In genomic region chr1:21033792-21034119, GRCm38 (mm10) we compare ENCODE assay signal across 30 mouse cellular contexts. TPM values are rescaled to one million over a fixed set of nuclear protein-coding genes. Genes with fewer than 3 reads are reported as not detected.
DNase-seq lines count a peak whose midpoint lies in the region; ATAC-seq and TF ChIP-seq lines count a peak whose summit lies in the region.
"Had no signal": no experiment of that assay in that cellular context is flagged by ENCODE, and none has a peak within 500 bp of the region (broad histone marks: within the 10 kb centered on the region; RNA-seq: fewer than 3 reads in every experiment).

No protein-coding gene starts in this region.

- no peak overlapping the region for H3K9ac ChIP-seq in embryonic facial prominence, embryonic 11.5 days (replicated peaks; ENCODE audit: low read length)
- no peak overlapping the region for H3K9ac ChIP-seq in limb, embryonic 11.5 days (ENCODE audit: low read length)
- no peak overlapping the region for H3K9ac ChIP-seq in limb, embryonic 14.5 days (ENCODE audit: low read depth, low read length, severe bottlenecking)
- H3K9ac ChIP-seq: embryonic facial prominence, embryonic 13.5 days; heart, embryonic 13.5 days; limb, embryonic 15.5 days; liver, embryonic 13.5 days had no signal

- 0 out of 2 replicates have a peak, but pooled peaks have one; percentile 44 for ATAC-seq in embryonic facial prominence, embryonic 11.5 days (replicated peaks; ENCODE audit: insufficient number of reproducible peaks, low FRiP score, low TSS enrichment, low read depth)
- ATAC-seq in limb, embryonic 11.5 days (ENCODE audit: insufficient number of reproducible peaks, low FRiP score, low TSS enrichment, low read depth), result 0 out of 2 replicates have a peak, but pooled peaks have one; percentile 52
- ATAC-seq in limb, embryonic 14.5 days (ENCODE audit: low FRiP score, low read depth), result peak; percentile 25; the same call in 1 of the 2 replicates
- ATAC-seq: forebrain, embryonic 16.5 days; lung, postnatal 0 days had no signal

- DNase-seq in embryonic facial prominence, embryonic 11.5 days (ENCODE audit: low spot score), result peak; percentile 32
- DNase-seq in embryonic facial prominence, embryonic 10.5 days (ENCODE audit: low spot score), result no peak
- no peak for DNase-seq in limb, embryonic 11.5 days (ENCODE audit: low spot score)
- DNase-seq in limb, embryonic 10.5 days (ENCODE audit: low spot score), result no peak
- DNase-seq in hindlimb bud, embryonic 11.5 days (ENCODE audit: extremely low spot score, low read depth, low spot score), result peak; percentile 3
- DNase-seq in limb, embryonic 14.5 days (ENCODE audit: low spot score), result no peak
- no peak for DNase-seq in left cerebral cortex, adult 2 months (ENCODE audit: extremely low spot score in 1 of 2, low spot score in 2 of 2)
- DNase-seq in heart, postnatal 25 days (ENCODE audit: low spot score), result no peak
- DNase-seq: adrenal gland, postnatal 14 days; cerebellum, adult 11-12 months; cerebellum, adult 9-11 months; heart, postnatal 10 days; kidney, adult 18-20 months; kidney, postnatal 36 days; liver, embryonic 13.5 days; lung, adult 18-20 months; lung, postnatal 4 days; midbrain, embryonic 14.5 days; right cerebral cortex, adult 18-20 months; spleen, adult 18-20 months; thymus, adult 18-20 months; thymus, postnatal 25 days had no signal

- no peak overlapping the region for H3K27ac ChIP-seq in embryonic facial prominence, embryonic 11.5 days (replicated peaks; ENCODE audit: low read depth, low read length)
- no peak overlapping the region for H3K27ac ChIP-seq in embryonic facial prominence, embryonic 10.5 days (replicated peaks)
- no peak overlapping the region for H3K27ac ChIP-seq in limb, embryonic 11.5 days (replicated peaks; ENCODE audit: low read depth, low read length)
- H3K27ac ChIP-seq in limb, embryonic 10.5 days, result no peak overlapping the region
- H3K27ac ChIP-seq in limb, embryonic 14.5 days (replicated peaks; ENCODE audit: low read depth, low read length), result no peak overlapping the region
- no peak overlapping the region for H3K27ac ChIP-seq in left cerebral cortex, adult 2 months
- H3K27ac ChIP-seq: embryonic facial prominence, embryonic 13.5 days; heart, embryonic 13.5 days; layer of hippocampus, adult 2 months; limb, embryonic 15.5 days; liver, embryonic 13.5 days; stomach, postnatal 0 days had no signal

- H3K4me2 ChIP-seq in embryonic facial prominence, embryonic 11.5 days (ENCODE audit: low read depth, low read length), result no peak overlapping the region
- no peak overlapping the region for H3K4me2 ChIP-seq in limb, embryonic 11.5 days (ENCODE audit: low read depth, severe bottlenecking)
- H3K4me2 ChIP-seq in limb, embryonic 14.5 days (replicated peaks; ENCODE audit: low read depth, low read length, severe bottlenecking), result no peak overlapping the region
- H3K4me2 ChIP-seq: embryonic facial prominence, embryonic 13.5 days; heart, embryonic 13.5 days; limb, embryonic 15.5 days; liver, embryonic 13.5 days had no signal

- no peak overlapping the region for H3K4me3 ChIP-seq in embryonic facial prominence, embryonic 11.5 days (ENCODE audit: low read depth, low read length)
- no peak overlapping the region for H3K4me3 ChIP-seq in embryonic facial prominence, embryonic 10.5 days
- no peak overlapping the region for H3K4me3 ChIP-seq in limb, embryonic 11.5 days (ENCODE audit: low read depth, low read length)
- H3K4me3 ChIP-seq in limb, embryonic 10.5 days, result no peak overlapping the region
- H3K4me3 ChIP-seq in limb, embryonic 14.5 days (replicated peaks; ENCODE audit: low read length), result no peak overlapping the region
- H3K4me3 ChIP-seq in left cerebral cortex, adult 2 months, result no peak overlapping the region
- H3K4me3 ChIP-seq: embryonic facial prominence, embryonic 13.5 days; heart, embryonic 13.5 days; layer of hippocampus, adult 2 months; limb, embryonic 15.5 days; liver, embryonic 13.5 days; megakaryocyte, embryonic 14.5 days had no signal

- TF ChIP-seq POLR2A in limb, embryonic 14.5 days (IDR thresholded peaks at IDR 0.05; ENCODE audit: borderline replicate concordance, extremely low read depth, insufficient read depth, insufficient read length), result no peak

- H3K36me3 ChIP-seq in embryonic facial prominence, embryonic 11.5 days (replicated peaks; ENCODE audit: control insufficient read depth, insufficient read depth, low read depth, low read length), result no peaks in the 10 kb centered on the region
- H3K36me3 ChIP-seq in embryonic facial prominence, embryonic 10.5 days (replicated peaks), result peaks cover 20% of the 10 kb centered on the region
- no peaks in the 10 kb centered on the region for H3K36me3 ChIP-seq in limb, embryonic 11.5 days (ENCODE audit: control insufficient read depth, insufficient read depth, low read length)
- 0 out of 2 replicates have a peak, but pooled peaks cover 7% of the 10 kb centered on the region for H3K36me3 ChIP-seq in limb, embryonic 10.5 days
- peaks cover 20% of the 10 kb centered on the region; the same call in 1 of the 2 replicates for H3K36me3 ChIP-seq in limb, embryonic 14.5 days (ENCODE audit: control insufficient read depth, insufficient read depth, low read length)
- H3K36me3 ChIP-seq: liver, embryonic 13.5 days had no signal

- H3K27me3 ChIP-seq in embryonic facial prominence, embryonic 11.5 days (ENCODE audit: control insufficient read depth, insufficient read depth, low read length), result no peaks in the 10 kb centered on the region
- H3K27me3 ChIP-seq in embryonic facial prominence, embryonic 10.5 days (replicated peaks; ENCODE audit: low read depth, poor library complexity, severe bottlenecking), result no peaks in the 10 kb centered on the region
- no peaks in the 10 kb centered on the region for H3K27me3 ChIP-seq in limb, embryonic 11.5 days (ENCODE audit: control insufficient read depth, insufficient read depth, low read length)
- H3K27me3 ChIP-seq in limb, embryonic 10.5 days (ENCODE audit: low read depth, poor library complexity, severe bottlenecking), result no peaks in the 10 kb centered on the region
- no peaks in the 10 kb centered on the region for H3K27me3 ChIP-seq in limb, embryonic 14.5 days (ENCODE audit: control insufficient read depth, insufficient read depth, low read length)
- H3K27me3 ChIP-seq: embryonic facial prominence, embryonic 13.5 days; heart, embryonic 13.5 days; limb, embryonic 15.5 days; liver, embryonic 13.5 days; megakaryocyte, embryonic 14.5 days had no signal

- H3K4me1 ChIP-seq in embryonic facial prominence, embryonic 11.5 days (ENCODE audit: control insufficient read depth, insufficient read depth, low read length), result no peaks in the 10 kb centered on the region
- peaks cover 6% of the 10 kb centered on the region for H3K4me1 ChIP-seq in embryonic facial prominence, embryonic 10.5 days
- no peaks in the 10 kb centered on the region for H3K4me1 ChIP-seq in limb, embryonic 11.5 days (ENCODE audit: control insufficient read depth, insufficient read depth, low read length)
- peaks cover 7% of the 10 kb centered on the region for H3K4me1 ChIP-seq in limb, embryonic 10.5 days
- no peaks in the 10 kb centered on the region for H3K4me1 ChIP-seq in limb, embryonic 14.5 days (ENCODE audit: control insufficient read depth, insufficient read depth, low read length)
- H3K4me1 ChIP-seq: embryonic facial prominence, embryonic 13.5 days; limb, embryonic 15.5 days; liver, embryonic 13.5 days had no signal

- no peak for TF ChIP-seq CTCF in left cerebral cortex, adult 2 months (IDR thresholded peaks at IDR 0.05)

- H3K9me3 ChIP-seq in embryonic facial prominence, embryonic 11.5 days (replicated peaks; ENCODE audit: control insufficient read depth, low read length), result no peaks in the 10 kb centered on the region
- no peaks in the 10 kb centered on the region for H3K9me3 ChIP-seq in embryonic facial prominence, embryonic 10.5 days
- H3K9me3 ChIP-seq in limb, embryonic 11.5 days (ENCODE audit: control insufficient read depth, low read length), result no peaks in the 10 kb centered on the region
- H3K9me3 ChIP-seq in limb, embryonic 10.5 days (replicated peaks), result no peaks in the 10 kb centered on the region
- no peaks in the 10 kb centered on the region for H3K9me3 ChIP-seq in limb, embryonic 14.5 days (ENCODE audit: control insufficient read depth, low read length)
- H3K9me3 ChIP-seq: embryonic facial prominence, embryonic 13.5 days; heart, embryonic 13.5 days; limb, embryonic 15.5 days; liver, embryonic 13.5 days; megakaryocyte, embryonic 14.5 days had no signal

- intact Hi-C loops in left cerebral cortex, adult 2 months (cut with DNase I), result no loop called here
- intact Hi-C loops in heart, postnatal 25 days (cut with DNase I), result no loop called here

RNA-seq across cellular contexts. Expression of gene Tram2, which starts 45.3 kb away (rescaled TPM):
- 8.7 and 9.0 TPM in 2 replicates for polyA plus RNA-seq in embryonic facial prominence, embryonic 11.5 days (2014; fragmentation: Nextera tagmentation; extraction: Ambion mirVana)
- polyA plus RNA-seq in embryonic facial prominence, embryonic 10.5 days (2016; fragmentation: Nextera tagmentation; extraction: Ambion mirVana), result 7.4 and 7.5 TPM in 2 replicates
- 8.5 and 8.6 TPM in 2 replicates for polyA plus RNA-seq in limb, embryonic 11.5 days (2014; fragmentation: Nextera tagmentation; extraction: Ambion mirVana)
- polyA plus RNA-seq in limb, embryonic 10.5 days (2016; fragmentation: Nextera tagmentation; extraction: Ambion mirVana), result 5.1 and 6.1 TPM in 2 replicates
- 20.3 and 25.0 TPM in 2 replicates for polyA plus RNA-seq in limb, embryonic 14.5 days (2012; rRNA removed)
- polyA plus RNA-seq in limb, embryonic 14.5 days (2014; fragmentation: Nextera tagmentation; extraction: Ambion mirVana), result 15.5 and 17.8 TPM in 2 replicates
- total RNA-seq in left cerebral cortex, adult 2 months (2021), result 1 to 10 TPM; 1.0 to 1.3 TPM
- 1 to 10 TPM; 6.9 to 7.4 TPM for total RNA-seq in heart, postnatal 25 days (2021)

Comparison
In these comparisons a context has a peak if more than half of its experiments do, and no peak if none do; other contexts are left out.
1. DNase-seq: peak in embryonic facial prominence, embryonic 11.5 days (single experiment) and hindlimb bud, embryonic 11.5 days (single experiment); none in embryonic facial prominence, embryonic 10.5 days (single experiment), limb, embryonic 11.5 days (single experiment), limb, embryonic 10.5 days (single experiment), limb, embryonic 14.5 days (single experiment), left cerebral cortex, adult 2 months (0 of 2) and heart, postnatal 25 days (single experiment).
2. Peak in every context shown above with its lines, with median percentiles within 50 percentile points of each other: ATAC-seq.